Mouse (Mus musculus): ENCODE results near the gene Mesd. TPM values are rescaled to one million over a fixed set of nuclear protein-coding genes. Genes with fewer than 3 reads are reported as not detected.
A peak's percentile ranks its signal among the peaks of the same experiment; 100 is the strongest.

Gene Mesd
- polyA plus RNA-seq (2015; fragmentation: Nextera tagmentation; extraction: Ambion mirVana), result 107 and 123 TPM in 2 replicates

DNA sequence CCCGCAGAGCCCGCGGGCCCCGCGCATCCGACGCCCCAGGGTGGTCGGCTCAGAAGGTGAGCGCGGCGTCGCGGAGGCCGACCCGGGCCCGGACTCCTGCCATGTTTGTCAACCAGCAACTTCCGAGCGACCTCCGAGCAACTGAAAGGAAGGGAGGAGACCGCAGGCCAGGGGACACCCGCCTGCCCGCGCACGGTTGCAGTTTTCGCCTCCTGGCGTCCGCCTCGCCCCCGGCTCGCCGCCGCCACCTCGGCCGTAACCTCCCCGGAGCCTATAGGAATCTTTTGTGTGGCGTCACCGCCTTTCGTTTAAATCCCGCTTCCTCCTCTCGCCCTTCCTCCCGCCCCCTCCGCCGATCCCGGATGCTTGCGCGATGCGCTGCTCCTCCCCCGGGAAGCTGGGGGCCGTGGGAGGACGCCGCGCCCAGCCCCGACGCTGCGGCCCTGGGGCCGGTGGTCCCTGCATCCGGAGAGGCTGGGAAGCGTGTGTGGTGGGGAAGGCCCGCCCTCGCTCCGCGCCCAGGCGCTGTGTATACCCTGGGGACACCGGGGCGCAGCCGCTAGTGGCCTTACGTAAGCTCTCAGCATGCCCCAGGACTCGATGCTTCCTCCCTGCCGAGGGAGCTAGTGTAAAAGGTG lies at the start of gene Mesd, which contains the start of gene Tlnrd1:
TSS of gene Mesd (plus strand) at position 446 of the 638 bp plus-strand sequence.
TSS of gene Tlnrd1 (minus strand) at position 285 of the 638 bp plus-strand sequence.
- ATAC-seq (ENCODE audit: insufficient read depth, low FRiP score, low read depth), result peak; percentile 75
- H3K27ac ChIP-seq, result peak within 1 kb of the TSS; percentile 98
- H3K4me2 ChIP-seq, result peak within 1 kb of the TSS; percentile 90
- H3K27me3 ChIP-seq (replicated peaks), result no peaks in the 10 kb centered on the region
- H3K9ac ChIP-seq, result peak within 1 kb of the TSS; percentile 51
- H3K36me3 ChIP-seq, result peaks cover 6% of the 10 kb centered on the region; the same call in 1 of the 2 replicates
- under 1% methylated on average over 69 of the region's 69 CpGs for WGBS
- H3K4me1 ChIP-seq, result peaks cover 29% of the 10 kb centered on the region
- H3K4me3 ChIP-seq (replicated peaks), result peak within 1 kb of the TSS; percentile 61
- no peaks in the 10 kb centered on the region for H3K9me3 ChIP-seq

GRCm38 (mm10) chr7:83838525-83839224 lies 45.6 kb upstream of the Mesd start:
- no peak overlapping the region for H3K4me3 ChIP-seq (replicated peaks)

GRCm38 (mm10) chr7:83840076-83840475 lies 44.2 kb upstream of the Mesd start:
- Histone ChIP-seq H3K4me3 (replicated peaks) (no peak overlapping the region), H3K9me3 (no peaks in the 10 kb centered on the region), H3K27ac (no peak overlapping the region), H3K9ac (no peak overlapping the region), H3K36me3 (no peaks in the 10 kb centered on the region), H3K4me1 (no peaks in the 10 kb centered on the region), H3K27me3 (replicated peaks) (no peaks in the 10 kb centered on the region), H3K4me2 (no peak overlapping the region)
- 77% methylated on average over 2 of the region's 2 CpGs for WGBS
- ATAC-seq (ENCODE audit: insufficient read depth, low FRiP score, low read depth), result no peak

More at GRCm38 (mm10) chr7:83838525-83839224, 45.6 kb upstream of the Mesd start:
- Histone ChIP-seq H3K4me1 (no peaks in the 10 kb centered on the region), H3K36me3 (no peaks in the 10 kb centered on the region), H3K4me2 (no peak overlapping the region), H3K9me3 (no peaks in the 10 kb centered on the region), H3K27ac (no peak overlapping the region), H3K9ac (no peak overlapping the region), H3K27me3 (replicated peaks) (no peaks in the 10 kb centered on the region)
- WGBS, result 69% methylated on average over 5 of the region's 5 CpGs
- ATAC-seq (ENCODE audit: insufficient read depth, low FRiP score, low read depth), result no peak

GRCm38 (mm10) chr7:83842486-83843259 lies 41.6 kb upstream of the Mesd start:
- no peaks in the 10 kb centered on the region for H3K36me3 ChIP-seq
- H3K27ac ChIP-seq, result peak overlapping the region; percentile 26; the same call in 1 of the 2 replicates
- H3K4me1 ChIP-seq, result peaks cover 3% of the 10 kb centered on the region; the same call in 1 of the 2 replicates
- 49% methylated on average over 6 of the region's 6 CpGs for WGBS
- H3K9ac ChIP-seq, result no peak overlapping the region
- no peaks in the 10 kb centered on the region for H3K27me3 ChIP-seq (replicated peaks)
- no peaks in the 10 kb centered on the region for H3K9me3 ChIP-seq
- no peak overlapping the region for H3K4me2 ChIP-seq
- H3K4me3 ChIP-seq (replicated peaks), result no peak overlapping the region
- ATAC-seq (ENCODE audit: insufficient read depth, low FRiP score, low read depth), result no peak

- Histone ChIP-seq H3K27ac (no peak overlapping the region), H3K36me3 (no peaks in the 10 kb centered on the region), H3K9me3 (no peaks in the 10 kb centered on the region), H3K4me2 (no peak overlapping the region), H3K9ac (no peak overlapping the region), H3K4me3 (replicated peaks) (no peak overlapping the region), H3K27me3 (replicated peaks) (no peaks in the 10 kb centered on the region), H3K4me1 (peaks cover 5% of the 10 kb centered on the region)
- ATAC-seq (ENCODE audit: insufficient read depth, low FRiP score, low read depth), result no peak
- WGBS, result 51% methylated on average over 3 of the region's 3 CpGs
Observed at GRCm38 (mm10) chr7:83844807-83845206, 39.5 kb upstream of the Mesd start.

GRCm38 (mm10) chr7:83847187-83848075 lies 36.8 kb upstream of the Mesd start:
- no peak overlapping the region for H3K4me3 ChIP-seq (replicated peaks)
- peaks cover 5% of the 10 kb centered on the region for H3K4me1 ChIP-seq
- ATAC-seq (ENCODE audit: insufficient read depth, low FRiP score, low read depth), result peak; percentile 81; the same call in 1 of the 2 replicates
- H3K27ac ChIP-seq, result peak overlapping the region; percentile 68
- H3K9ac ChIP-seq, result no peak overlapping the region
- H3K9me3 ChIP-seq, result no peaks in the 10 kb centered on the region
- WGBS, result 19% methylated on average over 5 of the region's 5 CpGs
- H3K27me3 ChIP-seq (replicated peaks), result no peaks in the 10 kb centered on the region
- H3K36me3 ChIP-seq, result no peaks in the 10 kb centered on the region
- H3K4me2 ChIP-seq, result 0 out of 2 replicates have a peak overlapping the region, but pooled peaks have one; percentile 0

- H3K4me1 ChIP-seq, result peaks cover 3% of the 10 kb centered on the region
- H3K36me3 ChIP-seq, result no peaks in the 10 kb centered on the region
- H3K4me2 ChIP-seq, result no peak overlapping the region
- H3K27ac ChIP-seq, result 0 out of 2 replicates have a peak overlapping the region, but pooled peaks have one; percentile 45
- ATAC-seq (ENCODE audit: insufficient read depth, low FRiP score, low read depth), result no peak; the same call in 1 of the 2 replicates
- no peak overlapping the region for H3K9ac ChIP-seq
- H3K27me3 ChIP-seq (replicated peaks), result no peaks in the 10 kb centered on the region
- H3K4me3 ChIP-seq (replicated peaks), result no peak overlapping the region
- WGBS, result 48% methylated on average over 5 of the region's 5 CpGs
- H3K9me3 ChIP-seq, result no peaks in the 10 kb centered on the region
Observed at GRCm38 (mm10) chr7:83851569-83852380, 32.5 kb upstream of the Mesd start.

- no peak overlapping the region for H3K9ac ChIP-seq
- ATAC-seq (ENCODE audit: insufficient read depth, low FRiP score, low read depth), result no peak
- no peaks in the 10 kb centered on the region for H3K36me3 ChIP-seq
- H3K27me3 ChIP-seq (replicated peaks), result no peaks in the 10 kb centered on the region
- H3K27ac ChIP-seq, result 0 out of 2 replicates have a peak overlapping the region, but pooled peaks have one; percentile 45
- H3K4me2 ChIP-seq, result no peak overlapping the region
- 51% methylated on average over 5 of the region's 5 CpGs for WGBS
- no peaks in the 10 kb centered on the region for H3K9me3 ChIP-seq
- peaks cover 2% of the 10 kb centered on the region; the same call in 1 of the 2 replicates for H3K4me1 ChIP-seq
- H3K4me3 ChIP-seq (replicated peaks), result no peak overlapping the region
Observed at GRCm38 (mm10) chr7:83852381-83853380, 31.6 kb upstream of the Mesd start.

DNA sequence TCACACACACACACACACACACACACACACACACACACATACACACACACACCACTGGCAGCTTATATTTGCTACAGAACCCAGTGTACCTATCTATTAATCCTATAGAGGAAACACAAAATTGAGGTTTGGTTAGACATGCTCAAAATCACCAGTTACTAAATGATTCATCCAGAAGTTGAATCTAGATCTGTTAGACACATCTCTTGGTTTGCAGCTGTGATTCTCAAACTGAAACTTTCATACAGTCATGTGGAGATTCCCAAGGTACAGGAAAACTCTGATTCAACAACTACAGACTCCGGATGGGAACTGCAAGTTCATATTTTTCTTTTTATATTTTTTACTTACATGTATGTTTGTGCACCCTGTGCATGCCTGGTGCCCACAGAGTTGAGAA lies 29.1 kb upstream of the Mesd start:
- no peak for ATAC-seq (ENCODE audit: insufficient read depth, low FRiP score, low read depth)
- whole genome bisulfite sequencing, result 89% methylated on average over 1 of the region's 1 CpGs
- no peaks in the 10 kb centered on the region for H3K27me3 ChIP-seq (replicated peaks)

More for the DNA sequence above, 29.1 kb upstream of the Mesd start:
- no peaks in the 10 kb centered on the region for H3K36me3 ChIP-seq
- no peaks in the 10 kb centered on the region; the same call in 1 of the 2 replicates for H3K4me1 ChIP-seq
- no peak overlapping the region for H3K4me2 ChIP-seq
- H3K9me3 ChIP-seq, result no peaks in the 10 kb centered on the region
- no peak overlapping the region for H3K4me3 ChIP-seq (replicated peaks)
- no peak overlapping the region for H3K27ac ChIP-seq
- H3K9ac ChIP-seq, result no peak overlapping the region
